Mouse (Mus musculus): ENCODE data around the gene Olfr792. TPM values are rescaled to one million over a fixed set of nuclear protein-coding genes. Genes with fewer than 3 reads are reported as not detected.

Olfr792 gene
- not detected in 2 replicates for polyA plus RNA-seq (2012; rRNA removed)

DNA sequence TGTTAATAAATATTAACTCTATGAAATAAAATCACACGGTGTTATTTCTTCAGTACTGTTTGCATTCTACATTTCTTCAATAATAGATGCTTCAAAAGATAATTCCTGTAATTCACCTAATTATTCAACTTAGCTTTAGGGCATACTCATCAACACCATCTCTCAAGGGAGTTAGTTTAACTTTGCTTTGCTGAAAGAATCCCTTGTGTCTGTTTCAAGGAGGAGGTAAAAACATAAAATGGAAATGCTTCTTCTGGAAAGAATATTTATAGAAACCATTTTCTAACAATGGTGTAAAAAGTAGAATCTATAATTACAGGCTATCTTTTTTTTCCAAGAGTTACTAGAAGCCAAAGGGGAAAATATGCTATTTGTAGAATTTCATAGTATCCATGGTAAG is at the start of gene Olfr792:
TSS of gene Olfr792 (plus strand) at position 301 of the 400 bp plus-strand sequence.

DNA sequence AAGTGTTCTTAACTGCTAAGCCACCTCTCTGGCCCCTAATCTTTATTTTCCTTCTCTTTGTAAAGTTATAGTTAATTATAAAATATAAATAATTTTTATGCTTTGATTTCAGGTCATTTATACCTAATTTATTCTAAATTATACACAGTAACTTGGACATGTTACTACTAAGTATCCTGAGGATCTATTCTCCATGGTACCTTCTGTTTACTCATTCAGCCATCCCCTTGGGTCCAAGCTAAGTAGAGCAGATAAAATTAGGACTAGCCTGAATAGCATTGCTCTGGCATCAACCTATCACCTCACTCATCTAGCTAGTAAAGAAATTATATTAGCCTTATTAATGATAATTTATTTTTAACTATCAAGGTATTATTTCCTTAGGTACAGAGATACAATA is 40.8 kb upstream of the Olfr792 start, which contains the start of gene Olfr790:
TSS of gene Olfr790 (plus strand) at position 301 of the 400 bp plus-strand sequence.

DNA sequence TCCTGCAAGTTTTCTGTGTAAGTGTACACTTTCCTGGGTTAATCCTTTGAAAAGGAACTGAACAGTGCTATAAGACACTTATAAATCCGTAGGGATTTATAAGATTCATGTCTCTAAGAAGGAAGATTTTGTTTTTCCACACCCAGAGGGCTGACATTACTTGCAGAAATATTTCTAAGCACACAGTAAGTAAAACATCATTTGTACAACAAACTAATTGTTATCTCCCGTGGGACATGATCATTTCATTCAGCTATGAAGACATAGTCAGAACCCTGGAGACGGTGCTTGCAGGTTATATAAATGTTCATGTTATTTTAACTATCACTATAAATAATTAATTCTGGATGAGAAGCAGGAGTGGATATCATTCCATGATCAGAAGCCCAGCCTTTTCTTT is 17.5 kb upstream of the Olfr792 start, which contains the start of gene Olfr791:
TSS of gene Olfr791 (plus strand) at position 301 of the 400 bp plus-strand sequence.

DNA sequence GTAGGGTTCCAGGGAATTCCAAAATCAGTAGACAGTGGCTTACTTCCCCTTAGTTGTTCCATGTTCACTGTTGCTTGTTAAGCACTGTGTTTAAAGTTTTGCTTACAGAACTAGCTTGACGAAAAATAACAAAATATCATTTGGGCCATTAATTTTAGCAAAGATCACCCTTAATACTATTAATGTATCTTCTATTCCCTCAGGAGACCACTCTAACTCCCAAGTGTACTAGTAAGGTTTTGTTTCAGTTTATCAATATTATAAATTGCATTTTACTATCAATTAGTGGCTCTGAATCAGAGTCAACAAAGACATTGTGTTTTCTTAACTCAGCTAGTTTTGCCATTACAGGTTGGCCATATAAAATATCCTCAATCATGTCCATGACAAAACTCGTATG is 28.4 kb downstream of the Olfr792 start, which contains the start of gene Olfr794:
TSS of gene Olfr794 (plus strand) at position 301 of the 400 bp plus-strand sequence.

Other genes with a start within 250 kb of the Olfr792 start
- not detected in 2 replicates for gene Olfr780, start 221.0 kb upstream of the Olfr792 start, polyA plus RNA-seq (2012; rRNA removed)
- not detected in 2 replicates for gene Olfr781, start 210.3 kb upstream of the Olfr792 start, polyA plus RNA-seq (2012; rRNA removed)
- not detected in 2 replicates for gene Olfr782, start 190.3 kb upstream of the Olfr792 start, polyA plus RNA-seq (2012; rRNA removed)
- 0.05 TPM in 1 of 2 replicates, not detected in the other for gene Olfr784, start 155.1 kb upstream of the Olfr792 start, polyA plus RNA-seq (2012; rRNA removed)
- gene Olfr785, start 133.7 kb upstream of the Olfr792 start, polyA plus RNA-seq (2012; rRNA removed) = not detected in 2 replicates
- not detected in 2 replicates for gene Olfr786, start 111.9 kb upstream of the Olfr792 start, polyA plus RNA-seq (2012; rRNA removed)
- gene Olfr787, start 77.3 kb upstream of the Olfr792 start, polyA plus RNA-seq (2012; rRNA removed) = not detected in 2 replicates
- not detected in 2 replicates for gene Olfr788, start 68.2 kb upstream of the Olfr792 start, polyA plus RNA-seq (2012; rRNA removed)
- gene Olfr789, start 54.4 kb upstream of the Olfr792 start, polyA plus RNA-seq (2012; rRNA removed) = not detected in 2 replicates
- gene Olfr790, start 40.7 kb upstream of the Olfr792 start, polyA plus RNA-seq (2012; rRNA removed) = not detected in 2 replicates
- gene Olfr791, start 17.4 kb upstream of the Olfr792 start, polyA plus RNA-seq (2012; rRNA removed) = not detected in 2 replicates
- gene Olfr794, start 28.5 kb downstream of the Olfr792 start, polyA plus RNA-seq (2012; rRNA removed) = not detected in 2 replicates
- not detected in 2 replicates for gene Olfr796, start 73.4 kb downstream of the Olfr792 start, polyA plus RNA-seq (2012; rRNA removed)
- not detected in 2 replicates for gene Olfr798, start 88.8 kb downstream of the Olfr792 start, polyA plus RNA-seq (2012; rRNA removed)
- gene Olfr799, start 98.3 kb downstream of the Olfr792 start, polyA plus RNA-seq (2012; rRNA removed) = not detected in 2 replicates
- not detected in 2 replicates for gene Olfr800, start 118.5 kb downstream of the Olfr792 start, polyA plus RNA-seq (2012; rRNA removed)
- gene Olfr801, start 134.7 kb downstream of the Olfr792 start, polyA plus RNA-seq (2012; rRNA removed) = not detected in 2 replicates
- not detected in 2 replicates for gene Olfr802, start 149.0 kb downstream of the Olfr792 start, polyA plus RNA-seq (2012; rRNA removed)
- not detected in 2 replicates for gene Olfr803, start 155.1 kb downstream of the Olfr792 start, polyA plus RNA-seq (2012; rRNA removed)
- not detected in 2 replicates for gene Olfr804, start 164.0 kb downstream of the Olfr792 start, polyA plus RNA-seq (2012; rRNA removed)
- not detected in 2 replicates for gene Olfr805, start 190.2 kb downstream of the Olfr792 start, polyA plus RNA-seq (2012; rRNA removed)
- not detected in 2 replicates for gene Olfr806, start 202.8 kb downstream of the Olfr792 start, polyA plus RNA-seq (2012; rRNA removed)
- not detected in 2 replicates for gene Olfr807, start 218.6 kb downstream of the Olfr792 start, polyA plus RNA-seq (2012; rRNA removed)
- not detected in 2 replicates for gene Olfr808, start 226.3 kb downstream of the Olfr792 start, polyA plus RNA-seq (2012; rRNA removed)
- not detected in 2 replicates for gene Olfr809, start 235.5 kb downstream of the Olfr792 start, polyA plus RNA-seq (2012; rRNA removed)